Mouse (Mus musculus): Measurements from ENCODE around the gene Enpp1. TPM values are rescaled to one million over a fixed set of nuclear protein-coding genes. Genes with fewer than 3 reads are reported as not detected.
A peak's percentile ranks its signal among the peaks of the same experiment; 100 is the strongest.
"Not testable (repeated sequence)": the region's sequence is repeated elsewhere in the genome, so short reads cannot be mapped to it uniquely, and the experiment has no call there.

Enpp1 gene
- total and polyA plus RNA-seq, 2 experiments from 2014 or later, result 3.0 to 3.5 TPM

DNA sequence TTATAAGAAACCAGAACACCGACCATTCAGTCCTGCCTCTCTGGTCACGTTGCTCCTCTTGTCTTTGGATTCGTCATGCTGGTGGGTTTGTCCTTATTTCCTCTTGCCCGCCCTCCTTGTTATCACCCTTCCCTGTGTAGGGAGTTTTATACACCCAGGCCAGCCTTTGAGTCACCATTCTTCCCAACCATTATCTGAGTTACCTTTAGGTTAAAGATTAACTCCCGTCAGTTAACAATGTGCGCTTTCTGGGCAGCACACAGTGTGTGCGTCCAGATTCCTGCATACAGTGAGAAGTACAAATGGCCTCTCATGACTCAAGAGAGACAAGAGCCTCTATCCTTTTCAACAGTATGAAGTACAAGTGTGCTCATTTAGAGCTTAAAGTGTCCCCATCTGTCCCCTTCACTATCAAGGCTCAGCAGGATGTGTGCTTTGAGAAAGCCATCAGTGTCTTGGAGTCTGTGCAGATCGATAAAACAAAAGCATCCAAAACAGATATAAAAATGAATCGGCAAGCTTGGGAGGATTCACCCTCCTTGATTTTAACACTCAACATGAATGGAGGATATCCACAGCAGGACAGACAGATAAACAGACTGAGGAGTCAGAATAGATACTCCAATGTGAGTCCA, 82.8 kb downstream of the Enpp1 start:
- TF ChIP-seq CTCF (IDR thresholded peaks at IDR 0.05), result no peak
- no peak for DNase-seq (ENCODE audit: low spot score)
- no peaks in the 10 kb centered on the region for H3K4me1 ChIP-seq (ENCODE audit: insufficient read depth, low read length)
- H3K4me2 ChIP-seq (ENCODE audit: low read depth, low read length, poor library complexity, severe bottlenecking), result no peak overlapping the region
- no peak overlapping the region for H3K27ac ChIP-seq (ENCODE audit: low read depth, low read length)
- WGBS, result 88% methylated on average over 9 of the region's 9 CpGs
- no peaks in the 10 kb centered on the region for H3K27me3 ChIP-seq (ENCODE audit: insufficient read depth, low read length)
- no peaks in the 10 kb centered on the region for H3K9me3 ChIP-seq (ENCODE audit: low read length)
- H3K4me3 ChIP-seq (ENCODE audit: low read depth, low read length), result no peak overlapping the region
- ATAC-seq (ENCODE audit: low FRiP score), result no peak
- H3K36me3 ChIP-seq (ENCODE audit: insufficient read depth, low read length), result no peaks in the 10 kb centered on the region
- H3K9ac ChIP-seq (replicated peaks; ENCODE audit: low read length, poor library complexity, severe bottlenecking), result no peak overlapping the region

GRCm38 (mm10) chr10:24628466-24628865, 83.5 kb downstream of the Enpp1 start:
- no peaks in the 10 kb centered on the region for H3K27me3 ChIP-seq (ENCODE audit: insufficient read depth, low read length)
- H3K9ac ChIP-seq (replicated peaks; ENCODE audit: low read length, poor library complexity, severe bottlenecking), result no peak overlapping the region
- no peak for TF ChIP-seq CTCF (IDR thresholded peaks at IDR 0.05)
- no peak overlapping the region for H3K4me2 ChIP-seq (ENCODE audit: low read depth, low read length, poor library complexity, severe bottlenecking)
- no peak overlapping the region for H3K27ac ChIP-seq (ENCODE audit: low read depth, low read length)
- ATAC-seq (ENCODE audit: low FRiP score), result no peak
- DNase-seq (ENCODE audit: low spot score), result no peak
- WGBS, result 82% methylated on average over 9 of the region's 9 CpGs
- no peak overlapping the region for H3K4me3 ChIP-seq (ENCODE audit: low read depth, low read length)
- H3K9me3 ChIP-seq (ENCODE audit: low read length), result no peaks in the 10 kb centered on the region
- no peaks in the 10 kb centered on the region for H3K4me1 ChIP-seq (ENCODE audit: insufficient read depth, low read length)
- H3K36me3 ChIP-seq (ENCODE audit: insufficient read depth, low read length), result no peaks in the 10 kb centered on the region

DNA sequence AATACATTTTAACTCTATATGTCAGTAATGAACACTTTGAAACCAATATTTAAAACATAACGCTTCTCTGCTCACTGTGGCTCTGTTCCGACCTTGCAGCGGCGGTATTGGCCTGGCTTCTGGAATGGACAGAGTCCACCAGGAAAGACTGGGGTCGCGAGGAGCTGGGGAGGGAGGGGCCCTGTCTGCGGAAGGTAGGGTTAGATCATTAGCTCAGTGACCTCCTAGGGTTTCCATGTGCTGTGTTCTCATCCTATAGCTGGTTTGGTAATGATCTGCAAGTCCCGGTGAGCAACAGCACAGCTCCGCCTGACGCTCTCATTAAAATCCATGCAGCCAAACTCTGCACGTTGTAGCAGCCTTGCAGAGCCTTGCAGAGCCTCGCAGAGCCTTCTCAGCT, 84.7 kb downstream of the Enpp1 start:
- Histone ChIP-seq H3K4me2 (ENCODE audit: low read depth, low read length, poor library complexity, severe bottlenecking) (no peak overlapping the region), H3K4me3 (ENCODE audit: low read depth, low read length) (no peak overlapping the region), H3K9ac (replicated peaks; ENCODE audit: low read length, poor library complexity, severe bottlenecking) (no peak overlapping the region), H3K9me3 (ENCODE audit: low read length) (no peaks in the 10 kb centered on the region), H3K27ac (ENCODE audit: low read depth, low read length) (no peak overlapping the region), H3K36me3 (ENCODE audit: insufficient read depth, low read length) (no peaks in the 10 kb centered on the region), H3K4me1 (ENCODE audit: insufficient read depth, low read length) (no peaks in the 10 kb centered on the region), H3K27me3 (ENCODE audit: insufficient read depth, low read length) (no peaks in the 10 kb centered on the region)
- no peak for TF ChIP-seq CTCF (IDR thresholded peaks at IDR 0.05)
- WGBS, result 69% methylated on average over 12 of the region's 12 CpGs
- ATAC-seq (ENCODE audit: low FRiP score) (no peak), DNase-seq (ENCODE audit: low spot score) (no peak)

DNA sequence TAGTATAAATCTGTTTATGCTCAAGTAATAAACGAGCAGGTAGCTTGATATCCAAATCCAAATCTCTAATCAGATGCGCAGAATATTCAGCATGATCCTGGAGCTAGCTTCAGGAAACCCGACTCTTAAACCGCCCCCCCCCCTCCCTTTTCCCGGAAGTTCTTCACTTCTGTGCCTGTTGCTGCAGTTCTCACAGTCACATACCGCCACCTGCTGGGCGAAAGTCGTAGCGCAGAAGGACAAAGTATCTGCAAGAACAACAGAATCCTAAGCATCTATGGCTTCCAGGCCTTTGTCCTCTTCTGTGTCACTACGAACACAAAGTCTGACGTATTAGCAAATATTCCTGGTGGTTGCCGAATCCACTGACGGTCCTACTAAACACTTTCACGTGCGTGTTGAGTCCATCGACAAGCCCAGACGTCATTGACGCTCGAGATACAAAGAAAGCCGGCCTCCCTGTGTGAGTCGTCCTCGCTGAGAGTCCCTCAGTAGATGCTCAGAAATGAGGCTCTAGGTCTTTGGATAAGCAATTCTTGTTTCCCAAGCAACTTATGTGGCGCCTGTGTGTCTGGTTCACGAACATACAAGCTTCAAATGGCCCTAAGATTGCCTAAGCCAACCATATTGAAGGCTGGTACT, 86.8 kb downstream of the Enpp1 start:
- no peak overlapping the region for H3K9ac ChIP-seq (replicated peaks; ENCODE audit: low read length, poor library complexity, severe bottlenecking)
- peak overlapping the region; percentile 23; the same call in 1 of the 2 replicates for H3K4me2 ChIP-seq (ENCODE audit: low read depth, low read length, poor library complexity, severe bottlenecking)
- TF ChIP-seq CTCF (IDR thresholded peaks at IDR 0.05), result peak; percentile 93
- no peaks in the 10 kb centered on the region for H3K36me3 ChIP-seq (ENCODE audit: insufficient read depth, low read length)
- H3K4me1 ChIP-seq (ENCODE audit: insufficient read depth, low read length), result no peaks in the 10 kb centered on the region
- no peaks in the 10 kb centered on the region for H3K27me3 ChIP-seq (ENCODE audit: insufficient read depth, low read length)
- ATAC-seq (ENCODE audit: low FRiP score) (peak; percentile 86), DNase-seq (ENCODE audit: low spot score) (peak; percentile 86)
- 35% methylated on average over 23 of the region's 24 CpGs for WGBS
- H3K9me3 ChIP-seq (ENCODE audit: low read length), result no peaks in the 10 kb centered on the region
- no peak overlapping the region for H3K4me3 ChIP-seq (ENCODE audit: low read depth, low read length)
- H3K27ac ChIP-seq (ENCODE audit: low read depth, low read length), result no peak overlapping the region

- ATAC-seq (ENCODE audit: low FRiP score) (no peak), DNase-seq (ENCODE audit: low spot score) (peak; percentile 71)
- no peaks in the 10 kb centered on the region for H3K4me1 ChIP-seq (ENCODE audit: insufficient read depth, low read length)
- no peak overlapping the region for H3K4me3 ChIP-seq (ENCODE audit: low read depth, low read length)
- H3K27me3 ChIP-seq (ENCODE audit: insufficient read depth, low read length), result no peaks in the 10 kb centered on the region
- TF ChIP-seq CTCF (IDR thresholded peaks at IDR 0.05), result peak; percentile 94
- no peak overlapping the region for H3K4me2 ChIP-seq (ENCODE audit: low read depth, low read length, poor library complexity, severe bottlenecking)
- H3K9me3 ChIP-seq (ENCODE audit: low read length), result no peaks in the 10 kb centered on the region
- WGBS, result 30% methylated on average over 7 of the region's 7 CpGs
- no peak overlapping the region for H3K27ac ChIP-seq (ENCODE audit: low read depth, low read length)
- no peak overlapping the region for H3K9ac ChIP-seq (replicated peaks; ENCODE audit: low read length, poor library complexity, severe bottlenecking)
- no peaks in the 10 kb centered on the region for H3K36me3 ChIP-seq (ENCODE audit: insufficient read depth, low read length)
Observed at GRCm38 (mm10) chr10:24622586-24622985, 89.4 kb downstream of the Enpp1 start.

- H3K27ac ChIP-seq (ENCODE audit: low read depth, low read length), result no peak overlapping the region
- no peaks in the 10 kb centered on the region for H3K36me3 ChIP-seq (ENCODE audit: insufficient read depth, low read length)
- no peaks in the 10 kb centered on the region for H3K4me1 ChIP-seq (ENCODE audit: insufficient read depth, low read length)
- no peak overlapping the region for H3K4me2 ChIP-seq (ENCODE audit: low read depth, low read length, poor library complexity, severe bottlenecking)
- no peak for DNase-seq (ENCODE audit: low spot score)
- 39% methylated on average over 9 of the region's 9 CpGs for WGBS
- no peak overlapping the region for H3K9ac ChIP-seq (replicated peaks; ENCODE audit: low read length, poor library complexity, severe bottlenecking)
- no peaks in the 10 kb centered on the region for H3K27me3 ChIP-seq (ENCODE audit: insufficient read depth, low read length)
- H3K4me3 ChIP-seq (ENCODE audit: low read depth, low read length), result no peak overlapping the region
- peak; percentile 78 for TF ChIP-seq CTCF (IDR thresholded peaks at IDR 0.05)
- no peak for ATAC-seq (ENCODE audit: low FRiP score)
- H3K9me3 ChIP-seq (ENCODE audit: low read length), result no peaks in the 10 kb centered on the region
Observed at GRCm38 (mm10) chr10:24621572-24621971, 90.4 kb downstream of the Enpp1 start.

DNA sequence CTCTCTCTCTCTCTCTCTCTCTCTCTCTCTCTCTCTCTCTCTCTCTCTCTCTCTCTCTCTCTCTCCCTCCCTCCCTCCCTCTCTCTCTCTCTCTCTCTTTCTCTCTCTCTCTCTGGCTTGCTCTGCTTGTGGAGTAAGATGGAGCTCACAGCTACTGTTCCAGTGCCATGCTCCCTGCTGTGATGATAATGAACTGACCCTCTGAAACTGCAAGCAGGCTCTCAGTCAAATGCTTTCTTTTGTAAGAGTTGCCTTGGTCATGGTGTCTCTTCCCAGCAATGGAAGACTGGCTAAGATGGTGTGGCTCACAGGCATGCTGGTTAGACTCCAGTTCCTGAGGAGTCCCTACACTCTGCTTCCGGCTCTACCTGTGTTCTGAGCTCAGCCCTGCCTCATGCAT, 95.4 kb downstream of the Enpp1 start:
- H3K27me3 ChIP-seq (ENCODE audit: insufficient read depth, low read length); H3K4me3 ChIP-seq (ENCODE audit: low read depth, low read length); H3K9me3 ChIP-seq (ENCODE audit: low read length); H3K9ac ChIP-seq (replicated peaks; ENCODE audit: low read length, poor library complexity, severe bottlenecking); ATAC-seq (ENCODE audit: low FRiP score); H3K27ac ChIP-seq (ENCODE audit: low read depth, low read length); DNase-seq (ENCODE audit: low spot score); H3K36me3 ChIP-seq (ENCODE audit: insufficient read depth, low read length); H3K4me2 ChIP-seq (ENCODE audit: low read depth, low read length, poor library complexity, severe bottlenecking); H3K4me1 ChIP-seq (ENCODE audit: insufficient read depth, low read length): not testable (repeated sequence)
- 94% methylated on average over 1 of the region's 1 CpGs for WGBS

Data from midbrain, postnatal 0 days (tissue).